16 mouse cellular contexts compared by ENCODE assay signal in the genomic region with DNA sequence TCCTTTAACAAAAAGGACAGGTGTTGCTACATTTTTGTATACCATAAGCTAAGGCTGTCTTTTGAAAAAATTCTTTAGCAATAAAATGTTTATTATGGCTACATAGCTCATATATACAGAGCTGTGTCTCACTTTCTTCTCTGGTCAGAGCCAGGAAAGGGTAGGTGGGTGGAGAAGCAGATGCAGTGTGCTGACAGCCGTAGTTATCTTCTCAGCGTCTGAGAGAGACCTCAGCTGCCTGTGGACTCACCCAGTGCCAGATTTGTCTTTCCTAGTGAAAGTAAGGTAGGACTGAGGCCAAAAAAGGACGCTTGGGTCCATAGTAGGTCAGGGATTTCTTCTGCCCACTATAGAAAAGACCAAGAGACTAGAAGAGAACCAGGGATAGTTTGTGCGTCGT.
DNase-seq lines count a peak whose midpoint lies in the region; ATAC-seq lines count a peak whose summit lies in the region.
"Had no signal": no experiment of that assay in that cellular context is flagged by ENCODE, and none has a peak within 500 bp of the region (broad histone marks: within the 10 kb centered on the region; RNA-seq: fewer than 3 reads in every experiment).

No protein-coding gene starts in this region.

- DNase-seq in frontal cortex, postnatal 14 days (ENCODE audit: low spot score in 2 of 2) = no peak
- DNase-seq in left cerebral cortex, adult 18-20 months (ENCODE audit: low spot score in 2 of 2) = peak; percentile 45 to 62
- DNase-seq in left cerebral cortex, adult 11 months (ENCODE audit: low spot score) = no peak
- DNase-seq in right cerebral cortex, postnatal 36 days (ENCODE audit: low spot score in 2 of 2) = peak; percentile 32 to 74
- no peak for DNase-seq in right cerebral cortex, postnatal 4 days
- DNase-seq: adrenal gland, adult 8-10 months; adrenal gland, postnatal 25 days; cerebellum, adult 18-20 months; cerebellum, adult 9-10 months; gastrocnemius, postnatal 25 days; heart, adult 2 months; heart, postnatal 14 days had no signal

- peak; percentile 82 for ATAC-seq in frontal cortex, adult (ENCODE audit: low TSS enrichment)
- ATAC-seq: activated CD4-positive, CD25-positive, alpha-beta regulatory T cell, adult 4 months; forebrain, embryonic 13.5 days; forebrain, embryonic 16.5 days had no signal

Comparison
In these comparisons a context has a peak if more than half of its experiments do, and no peak if none do; other contexts are left out.
1. DNase-seq: peak in left cerebral cortex, adult 18-20 months (2 of 2) and right cerebral cortex, postnatal 36 days (2 of 2); none in frontal cortex, postnatal 14 days (0 of 2), left cerebral cortex, adult 11 months (single experiment) and right cerebral cortex, postnatal 4 days (single experiment).